Mouse (Mus musculus) liver, embryonic 13.5 days (tissue): Measurements from ENCODE around the gene Prdx6. TPM values are rescaled to one million over a fixed set of nuclear protein-coding genes. Genes with fewer than 3 reads are reported as not detected.
A peak's percentile ranks its signal among the peaks of the same experiment; 100 is the strongest.

Experiments used
- ATAC-seq: fragments of 200-750 bp; cut with Nextera tagmentation; 2 replicates; pipeline ENCODE4 v1.8.0; 2017; ENCODE audit warnings: low read depth, mild to moderate bottlenecking, moderate number of reproducible peaks, moderate library complexity
- DNase-seq: peaks from one replicate; pipeline ENCODE4 v3.0.0; 2022
- H3K27ac ChIP-seq: fragments of 300-500 bp; sonication (generic); 2 replicates; pipeline ENCODE4 v1.5.1; 2015; ENCODE audit warnings: moderate library complexity, mild to moderate bottlenecking, inconsistent platforms
- H3K27me3 ChIP-seq: fragments of 300-500 bp; sonication (generic); 2 replicates; pipeline ENCODE4 v1.6.1; 2015; ENCODE audit warnings: mild to moderate bottlenecking, inconsistent platforms
- H3K36me3 ChIP-seq: fragments of 300-500 bp; sonication (generic); 2 replicates; pipeline ENCODE4 v1.6.1; 2015; ENCODE audit warnings: mild to moderate bottlenecking, inconsistent platforms
- H3K4me1 ChIP-seq: fragments of 300-500 bp; sonication (generic); replicated peaks from 2 replicates; pipeline ENCODE4 v1.6.1; 2015; ENCODE audit warnings: inconsistent platforms
- H3K4me2 ChIP-seq: fragments of 300-500 bp; sonication (generic); 2 replicates; pipeline ENCODE4 v1.6.1; 2015; ENCODE audit warnings: inconsistent platforms, mild to moderate bottlenecking, moderate library complexity
- H3K4me3 ChIP-seq: fragments of 300-500 bp; sonication (generic); replicated peaks from 2 replicates; pipeline ENCODE4 v1.5.1; 2015; ENCODE audit warnings: mild to moderate bottlenecking, inconsistent platforms
- H3K9ac ChIP-seq: fragments of 300-500 bp; sonication (generic); 2 replicates; pipeline ENCODE4 v1.6.1; 2015; ENCODE audit warnings: mild to moderate bottlenecking, inconsistent platforms
- H3K9me3 ChIP-seq: fragments of 300-500 bp; sonication (generic); replicated peaks from 2 replicates; pipeline ENCODE4 v1.6.1; 2016; ENCODE audit warnings: inconsistent platforms
- WGBS: fragments of 180-500 bp; shearing (Covaris S2); methylation state at CpG from one replicate; pipeline ENCODE4 v1.1.7; 2015; ENCODE audit not compliant: insufficient replicate concordance; 5-methylcytosine and 5-hydroxymethylcytosine counted together
- polyA plus RNA-seq: library from polyadenylated mRNA; unstranded; fragments of >200 nt; fragmentation: Nextera tagmentation; extraction: Ambion mirVana; gene quantifications from 2 replicates; pipeline ENCODE4 v1.2.1, GENCODE M21; 2015

Prdx6 gene
- polyA plus RNA-seq, 1 experiment from 2014 or later: 457 TPM

GRCm38 (mm10) chr1:161250031-161250603 is 902 bp downstream of the Prdx6 start:
- Histone ChIP-seq H3K36me3 (peaks cover 21% of the 10 kb centered on the region), H3K9ac (peak overlapping the region; percentile 97), H3K9me3 (no peaks in the 10 kb centered on the region), H3K27me3 (no peaks in the 10 kb centered on the region), H3K4me3 (peak overlapping the region; percentile 97), H3K27ac (peak overlapping the region; percentile 92), H3K4me2 (peak overlapping the region; percentile 96), H3K4me1 (peaks cover 87% of the 10 kb centered on the region)
- WGBS: 2% methylated on average over 15 of the region's 15 CpGs
- DNase-seq: peak; percentile 54
- peak; percentile 13 for ATAC-seq

GRCm38 (mm10) chr1:161249442-161249841 is 1.6 kb downstream of the Prdx6 start:
- peak overlapping the region; percentile 96 for H3K4me2 ChIP-seq
- peaks cover 28% of the 10 kb centered on the region for H3K36me3 ChIP-seq
- no peaks in the 10 kb centered on the region for H3K27me3 ChIP-seq
- peak overlapping the region; percentile 92 for H3K27ac ChIP-seq
- no peaks in the 10 kb centered on the region for H3K9me3 ChIP-seq
- DNase-seq: no peak
- peaks cover 80% of the 10 kb centered on the region for H3K4me1 ChIP-seq
- ATAC-seq: no peak
- H3K9ac ChIP-seq: peak overlapping the region; percentile 97
- peak overlapping the region; percentile 97 for H3K4me3 ChIP-seq
- WGBS: 6% methylated on average over 6 of the region's 6 CpGs

- WGBS: 36% methylated on average over 7 of the region's 7 CpGs
Observed at GRCm38 (mm10) chr1:161248685-161249084, 2.3 kb downstream of the Prdx6 start.

GRCm38 (mm10) chr1:161247643-161248580 is 3.1 kb downstream of the Prdx6 start:
- Histone ChIP-seq H3K4me2 (peak overlapping the region; percentile 96), H3K36me3 (peaks cover 43% of the 10 kb centered on the region), H3K27me3 (no peaks in the 10 kb centered on the region), H3K9me3 (no peaks in the 10 kb centered on the region), H3K9ac (peak overlapping the region; percentile 97), H3K4me1 (peaks cover 65% of the 10 kb centered on the region), H3K27ac (peak overlapping the region; percentile 58), H3K4me3 (peak overlapping the region; percentile 97)
- ATAC-seq (no peak), DNase-seq (no peak)
- 76% methylated on average over 11 of the region's 11 CpGs for WGBS

More at GRCm38 (mm10) chr1:161248685-161249084, 2.3 kb downstream of the Prdx6 start:
- Histone ChIP-seq H3K9ac (peak overlapping the region; percentile 97), H3K4me1 (peaks cover 72% of the 10 kb centered on the region), H3K27ac (peak overlapping the region; percentile 92), H3K9me3 (no peaks in the 10 kb centered on the region), H3K4me2 (peak overlapping the region; percentile 96), H3K27me3 (no peaks in the 10 kb centered on the region), H3K36me3 (peaks cover 36% of the 10 kb centered on the region), H3K4me3 (peak overlapping the region; percentile 97)
- no peak for DNase-seq
- no peak for ATAC-seq

GRCm38 (mm10) chr1:161247176-161247575 is 3.8 kb downstream of the Prdx6 start:
- ATAC-seq: no peak
- no peaks in the 10 kb centered on the region for H3K27me3 ChIP-seq

GRCm38 (mm10) chr1:161237750-161238149 is 13.3 kb downstream of the Prdx6 start:
- Histone ChIP-seq H3K4me1 (peaks cover 7% of the 10 kb centered on the region; the same call in 1 of the 2 replicates), H3K4me2 (no peak overlapping the region), H3K4me3 (no peak overlapping the region), H3K27ac (no peak overlapping the region), H3K9me3 (no peaks in the 10 kb centered on the region), H3K27me3 (no peaks in the 10 kb centered on the region), H3K9ac (no peak overlapping the region), H3K36me3 (peaks cover 50% of the 10 kb centered on the region)
- DNase-seq (no peak), ATAC-seq (no peak)
- 93% methylated on average over 4 of the region's 4 CpGs for WGBS

More at GRCm38 (mm10) chr1:161247176-161247575, 3.8 kb downstream of the Prdx6 start:
- Histone ChIP-seq H3K36me3 (peaks cover 51% of the 10 kb centered on the region), H3K4me1 (peaks cover 57% of the 10 kb centered on the region), H3K27ac (no peak overlapping the region), H3K9ac (no peak overlapping the region), H3K4me2 (no peak overlapping the region), H3K9me3 (no peaks in the 10 kb centered on the region), H3K4me3 (no peak overlapping the region)
- WGBS: 70% methylated on average over 3 of the region's 3 CpGs
- DNase-seq: no peak

GRCm38 (mm10) chr1:161237339-161237738 is 13.7 kb downstream of the Prdx6 start:
- H3K4me2 ChIP-seq: no peak overlapping the region
- H3K9me3 ChIP-seq: no peaks in the 10 kb centered on the region
- peaks cover 7% of the 10 kb centered on the region; the same call in 1 of the 2 replicates for H3K4me1 ChIP-seq
- no peak overlapping the region for H3K27ac ChIP-seq
- 78% methylated on average over 7 of the region's 7 CpGs for WGBS
- peaks cover 46% of the 10 kb centered on the region for H3K36me3 ChIP-seq
- ATAC-seq (no peak), DNase-seq (no peak)
- no peaks in the 10 kb centered on the region for H3K27me3 ChIP-seq
- no peak overlapping the region for H3K9ac ChIP-seq
- H3K4me3 ChIP-seq: no peak overlapping the region

GRCm38 (mm10) chr1:161233226-161233839 is 17.7 kb downstream of the Prdx6 start:
- WGBS: 76% methylated on average over 13 of the region's 13 CpGs
- H3K4me3 ChIP-seq: no peak overlapping the region

GRCm38 (mm10) chr1:161232181-161232580 is 18.8 kb downstream of the Prdx6 start:
- Histone ChIP-seq H3K4me2 (no peak overlapping the region), H3K27me3 (no peaks in the 10 kb centered on the region), H3K27ac (no peak overlapping the region), H3K4me1 (peaks cover 7% of the 10 kb centered on the region; the same call in 1 of the 2 replicates), H3K9ac (no peak overlapping the region), H3K4me3 (no peak overlapping the region), H3K36me3 (no peaks in the 10 kb centered on the region), H3K9me3 (no peaks in the 10 kb centered on the region)
- DNase-seq: no peak
- no peak for ATAC-seq
- WGBS: 69% methylated on average over 5 of the region's 5 CpGs

More at GRCm38 (mm10) chr1:161233226-161233839, 17.7 kb downstream of the Prdx6 start:
- DNase-seq (no peak), ATAC-seq (no peak)
- Histone ChIP-seq H3K4me2 (no peak overlapping the region), H3K36me3 (peaks cover 11% of the 10 kb centered on the region), H3K9me3 (no peaks in the 10 kb centered on the region), H3K4me1 (peaks cover 7% of the 10 kb centered on the region; the same call in 1 of the 2 replicates), H3K9ac (no peak overlapping the region), H3K27ac (no peak overlapping the region), H3K27me3 (no peaks in the 10 kb centered on the region)

GRCm38 (mm10) chr1:161224837-161225236 is 26.2 kb downstream of the Prdx6 start:
- DNase-seq (no peak), ATAC-seq (no peak)
- no peaks in the 10 kb centered on the region for H3K36me3 ChIP-seq
- H3K27me3 ChIP-seq: no peaks in the 10 kb centered on the region
- no peak overlapping the region for H3K27ac ChIP-seq
- no peak overlapping the region for H3K4me3 ChIP-seq
- no peak overlapping the region for H3K4me2 ChIP-seq
- H3K4me1 ChIP-seq: no peaks in the 10 kb centered on the region
- H3K9me3 ChIP-seq: no peaks in the 10 kb centered on the region
- no peak overlapping the region for H3K9ac ChIP-seq
- 48% methylated on average over 5 of the region's 5 CpGs for WGBS

- DNase-seq: no peak
- Histone ChIP-seq H3K4me3 (no peak overlapping the region), H3K27ac (no peak overlapping the region), H3K9me3 (no peaks in the 10 kb centered on the region), H3K9ac (no peak overlapping the region), H3K27me3 (no peaks in the 10 kb centered on the region), H3K4me2 (no peak overlapping the region), H3K4me1 (no peaks in the 10 kb centered on the region), H3K36me3 (no peaks in the 10 kb centered on the region)
- WGBS: 57% methylated on average over 3 of the region's 3 CpGs
- no peak for ATAC-seq
Observed at GRCm38 (mm10) chr1:161219816-161220215, 31.2 kb downstream of the Prdx6 start.
